Mouse (Mus musculus): ENCODE measurements around the gene Duoxa2.

- TF ChIP-seq EP300 (IDR thresholded peaks at IDR 0.05; ENCODE audit: insufficient read depth, low read depth, low read length) (no peak), CTCF (IDR thresholded peaks at IDR 0.05; ENCODE audit: low read depth, low read length) (peak; percentile 59)
Measured at GRCm38 (mm10) chr2:122348531-122349131, 49.9 kb downstream of the Duoxa2 start.

Measured in ES-Bruce4 (cell line).